9 mouse cellular contexts compared by ENCODE assay signal in genomic region chr2:28792931-28793610, GRCm38 (mm10). TPM values are rescaled to one million over a fixed set of nuclear protein-coding genes. Genes with fewer than 3 reads are reported as not detected.
DNase-seq lines count a peak whose midpoint lies in the region; ATAC-seq and TF ChIP-seq lines count a peak whose summit lies in the region.
"Had no signal": no experiment of that assay in that cellular context is flagged by ENCODE, and none has a peak within 500 bp of the region (broad histone marks: within the 10 kb centered on the region; RNA-seq: fewer than 3 reads in every experiment).

No protein-coding gene starts in this region.

- no peaks in the 10 kb centered on the region for H3K9me3 ChIP-seq in heart, embryonic 13.5 days
- H3K9me3 ChIP-seq in stomach, postnatal 0 days (ENCODE audit: control insufficient read depth, low read length), result no peaks in the 10 kb centered on the region

- peak overlapping the region; percentile 47 for H3K4me2 ChIP-seq in heart, embryonic 13.5 days
- peak overlapping the region; percentile 34; the same call in 1 of the 2 replicates for H3K4me2 ChIP-seq in stomach, postnatal 0 days (replicated peaks; ENCODE audit: low read depth)

- no peak for TF ChIP-seq CTCF in stomach, postnatal 0 days (IDR thresholded peaks at IDR 0.05; ENCODE audit: low read depth)

- H3K27me3 ChIP-seq in heart, embryonic 13.5 days (replicated peaks), result 0 out of 2 replicates have a peak, but pooled peaks cover 3% of the 10 kb centered on the region
- H3K27me3 ChIP-seq in stomach, postnatal 0 days (ENCODE audit: control insufficient read depth, insufficient read depth, low read length), result no peaks in the 10 kb centered on the region

- DNase-seq in left cerebral cortex, postnatal 10 days (ENCODE audit: extremely low spot score in 1 of 2, low spot score in 2 of 2), result peak; percentile 52 to 55
- no peak for DNase-seq in left cerebral cortex, postnatal 36 days (ENCODE audit: low spot score in 2 of 2)
- DNase-seq in embryo, embryonic 10 days (ENCODE audit: low spot score), result peak; percentile 88
- peak; percentile 26 to 46 for DNase-seq in kidney, postnatal 25 days
- DNase-seq in mesoderm, embryonic 11.5 days (ENCODE audit: low read depth, low spot score), result peak; percentile 91
- DNase-seq in stomach, postnatal 0 days (ENCODE audit: low spot score), result peak; percentile 35
- no peak for DNase-seq in spleen, adult 18-20 months

- H3K4me3 ChIP-seq in heart, embryonic 13.5 days, result peak overlapping the region; percentile 8; the same call in 1 of the 2 replicates
- H3K4me3 ChIP-seq in stomach, postnatal 0 days (ENCODE audit: low read depth, low read length), result no peak overlapping the region
- H3K4me3 ChIP-seq: left cerebral cortex, adult 2 months had no signal

- peak overlapping the region; percentile 40; the same call in 1 of the 2 replicates for H3K9ac ChIP-seq in heart, embryonic 13.5 days
- no peak overlapping the region for H3K9ac ChIP-seq in stomach, postnatal 0 days (ENCODE audit: low read length)

- intact Hi-C loops in left cerebral cortex, postnatal 10 days (cut with DNase I), result no loop called here
- intact Hi-C loops in left cerebral cortex, postnatal 36 days (cut with DNase I), result no loop called here

- WGBS in heart, embryonic 13.5 days, result 21% methylated on average over 5 of the region's 6 CpGs
- WGBS in stomach, postnatal 0 days, result 25% methylated on average over 5 of the region's 6 CpGs

- TF ChIP-seq EP300 in stomach, postnatal 0 days (optimal IDR thresholded peaks at IDR 0.05), result no peak

- peaks cover 26% of the 10 kb centered on the region for H3K4me1 ChIP-seq in heart, embryonic 13.5 days
- H3K4me1 ChIP-seq in stomach, postnatal 0 days (replicated peaks; ENCODE audit: control insufficient read depth, insufficient read depth), result no peaks in the 10 kb centered on the region

- peak overlapping the region; percentile 67 for H3K27ac ChIP-seq in heart, embryonic 13.5 days (replicated peaks)
- 0 out of 2 replicates have a peak overlapping the region, but pooled peaks have one; percentile 1 for H3K27ac ChIP-seq in stomach, postnatal 0 days (replicated peaks)
- H3K27ac ChIP-seq: left cerebral cortex, adult 2 months had no signal

- ATAC-seq in heart, embryonic 13.5 days (ENCODE audit: extremely low read depth, insufficient number of reproducible peaks, low FRiP score, low TSS enrichment), result no peak
- ATAC-seq in stomach, postnatal 0 days (ENCODE audit: low FRiP score, low TSS enrichment), result peak; percentile 82; the same call in 1 of the 2 replicates

- H3K36me3 ChIP-seq in heart, embryonic 13.5 days, result no peaks in the 10 kb centered on the region
- no peaks in the 10 kb centered on the region for H3K36me3 ChIP-seq in stomach, postnatal 0 days (ENCODE audit: control insufficient read depth, insufficient read depth, low read length)

RNA-seq across cellular contexts. Expression of gene Gtf3c4, which starts 47.1 kb away (rescaled TPM):
- total RNA-seq in left cerebral cortex, postnatal 10 days (2021), result 10 to 100 TPM; 35.7 to 39.4 TPM
- 10 to 100 TPM; 31.8 to 35.8 TPM for total RNA-seq in left cerebral cortex, postnatal 36 days (2021)
- 6.7 and 8.0 TPM in 2 replicates for polyA plus RNA-seq in heart, embryonic 13.5 days (2015; fragmentation: Nextera tagmentation; extraction: Ambion mirVana)
- polyA plus RNA-seq in stomach, postnatal 0 days (2015; fragmentation: Nextera tagmentation; extraction: Ambion mirVana), result 3.3 and 3.9 TPM in 2 replicates

RNA-seq across cellular contexts. Expression of gene Ddx31, which starts 47.1 kb away (rescaled TPM):
- 1 to 10 TPM; 6.0 to 8.0 TPM for total RNA-seq in left cerebral cortex, postnatal 10 days (2021)
- total RNA-seq in left cerebral cortex, postnatal 36 days (2021), result 1 to 10 TPM; 6.2 to 8.7 TPM
- polyA plus RNA-seq in heart, embryonic 13.5 days (2015; fragmentation: Nextera tagmentation; extraction: Ambion mirVana), result 7.7 and 7.8 TPM in 2 replicates
- 5.1 and 5.8 TPM in 2 replicates for polyA plus RNA-seq in stomach, postnatal 0 days (2015; fragmentation: Nextera tagmentation; extraction: Ambion mirVana)

Comparison
In these comparisons a context has a peak if more than half of its experiments do, and no peak if none do; other contexts are left out.
1. DNase-seq: peak in left cerebral cortex, postnatal 10 days (2 of 2), embryo, embryonic 10 days (single experiment), kidney, postnatal 25 days (2 of 2), mesoderm, embryonic 11.5 days (single experiment) and stomach, postnatal 0 days (single experiment); none in left cerebral cortex, postnatal 36 days (0 of 2) and spleen, adult 18-20 months (0 of 2).